Mouse (Mus musculus) brain, embryonic 14.5 days (tissue): ENCODE results near the gene Ilvbl.

Source experiments
- CTCF ChIP-seq: fragments of 200-500 bp; IDR thresholded peaks from 2 replicates; pipeline ENCODE4 v1.5.1; 2012; ENCODE audit warnings: inconsistent platforms, mild to moderate bottlenecking, moderate library complexity, borderline replicate concordance; ENCODE audit not compliant: insufficient read depth, insufficient read length; ENCODE audit errors: extremely low read depth
- POLR2A ChIP-seq: fragments of 200-500 bp; IDR thresholded peaks from 2 replicates; pipeline ENCODE4 v1.6.1; 2012; ENCODE audit warnings: mild to moderate bottlenecking, inconsistent platforms, borderline replicate concordance; ENCODE audit not compliant: poor library complexity, insufficient read depth, insufficient read length, severe bottlenecking; ENCODE audit errors: extremely low read depth

DNA sequence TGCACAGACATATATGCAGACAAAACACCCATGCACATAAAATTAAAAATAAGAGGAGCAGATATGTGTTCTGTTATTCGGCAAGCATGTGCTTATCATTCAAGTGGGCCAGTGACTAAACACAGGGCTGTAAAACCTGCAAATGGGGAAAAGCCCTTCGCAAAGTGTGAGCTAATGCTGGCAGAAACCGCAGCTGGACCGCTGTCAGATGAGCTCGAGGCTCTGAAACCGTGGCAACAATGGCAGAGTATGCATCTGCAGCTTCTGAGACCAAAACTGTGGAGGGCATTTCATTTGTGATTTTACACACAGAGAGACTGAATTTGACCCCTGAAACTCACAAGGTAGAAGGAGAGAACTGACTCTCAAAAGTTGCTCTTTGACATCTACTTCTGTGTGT lies 3.7 kb upstream of the Ilvbl start:
- TF ChIP-seq CTCF: no peak
- no peak for TF ChIP-seq POLR2A
